Comparison of ENCODE assay signal across 8 mouse cellular contexts in the genomic region with DNA sequence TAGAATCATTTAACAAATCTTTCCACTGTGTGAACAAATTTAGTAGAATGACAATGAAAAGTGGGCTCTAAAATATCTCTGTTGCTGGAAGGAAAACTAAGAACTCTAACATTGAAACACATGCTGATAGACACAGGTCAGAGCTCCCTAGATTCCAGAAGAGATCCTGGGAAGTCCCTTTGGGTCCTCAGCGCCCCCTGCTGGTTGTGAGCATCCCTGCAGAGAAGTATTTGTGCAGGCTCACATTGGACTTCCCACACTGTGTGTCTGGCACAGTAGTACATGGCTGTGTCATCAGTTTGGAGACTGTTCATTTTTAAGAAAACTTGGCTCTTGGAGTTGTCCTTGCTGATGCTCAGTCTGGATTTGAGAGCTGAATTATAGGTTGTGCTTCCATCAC.
DNase-seq lines count a peak whose midpoint lies in the region; ATAC-seq and TF ChIP-seq lines count a peak whose summit lies in the region.
"Not testable (repeated sequence)": the region's sequence is repeated elsewhere in the genome, so short reads cannot be mapped to it uniquely, and the experiment has no call there.

No protein-coding gene starts in this region.

- not testable (repeated sequence) for TF ChIP-seq POLR2A in small intestine, adult 2 months (IDR thresholded peaks at IDR 0.05; ENCODE audit: low read depth, low read length)

- H3K36me3 ChIP-seq in G1E (replicated peaks); small intestine, adult 2 months (ENCODE audit: control insufficient read depth, insufficient read depth, low read length): not testable (repeated sequence)

- 0% methylated on average over 1 of the region's 1 CpGs for WGBS in small intestine, adult 2 months

- not testable (repeated sequence) for H3K4me1 ChIP-seq in G1E (ENCODE audit: insufficient read depth, low read depth, low read length); small intestine, adult 2 months (ENCODE audit: control insufficient read depth, insufficient read depth, insufficient read length, low read length)

- not testable (repeated sequence) for H3K27me3 ChIP-seq in G1E (ENCODE audit: insufficient read depth, low read length); small intestine, adult 2 months (ENCODE audit: control insufficient read depth, insufficient read depth, low read length)

- not testable (repeated sequence) for DNase-seq in G1E (ENCODE audit: low spot score); layer of hippocampus, adult 2 months (ENCODE audit: low spot score in 2 of 2)
- peak; percentile 63 to 72 for DNase-seq in adrenal gland, postnatal 36 days
- DNase-seq in embryo, embryonic 9.5 days (ENCODE audit: extremely low spot score) = peak; percentile 1
- peak; percentile 17 for DNase-seq in heart, postnatal 4 days
- DNase-seq in lung, postnatal 14 days = peak; percentile 10
- peak; percentile 73 for DNase-seq in thymus, postnatal 4 days

- not testable (repeated sequence) for H3K4me3 ChIP-seq in G1E (ENCODE audit: low read depth, low read length); layer of hippocampus, adult 2 months; small intestine, adult 2 months (ENCODE audit: low read depth, low read length)

- H3K27ac ChIP-seq in layer of hippocampus, adult 2 months; small intestine, adult 2 months (ENCODE audit: insufficient read depth, low read depth, low read length): not testable (repeated sequence)

- TF ChIP-seq CTCF in G1E (IDR thresholded peaks at IDR 0.05; ENCODE audit: low read depth, low read length) = peak; percentile 41
- TF ChIP-seq CTCF in layer of hippocampus, adult 2 months (conservative IDR thresholded peaks at IDR 0.05) = peak; percentile 44
- TF ChIP-seq CTCF in small intestine, adult 2 months (IDR thresholded peaks at IDR 0.05; ENCODE audit: extremely low read depth, insufficient read length, insufficient replicate concordance, low read depth, low read length) = peak; percentile 36; the same call in 1 of the 2 replicates

- ATAC-seq in G1E (ENCODE audit: extremely low read depth, insufficient number of reproducible peaks, low FRiP score, poor library complexity, severe bottlenecking) = not testable (repeated sequence)

- H3K9me3 ChIP-seq in G1E (replicated peaks) = peaks cover 13% of the 10 kb centered on the region
